Mouse (Mus musculus): ENCODE measurements around the gene Dhx40.

DNA sequence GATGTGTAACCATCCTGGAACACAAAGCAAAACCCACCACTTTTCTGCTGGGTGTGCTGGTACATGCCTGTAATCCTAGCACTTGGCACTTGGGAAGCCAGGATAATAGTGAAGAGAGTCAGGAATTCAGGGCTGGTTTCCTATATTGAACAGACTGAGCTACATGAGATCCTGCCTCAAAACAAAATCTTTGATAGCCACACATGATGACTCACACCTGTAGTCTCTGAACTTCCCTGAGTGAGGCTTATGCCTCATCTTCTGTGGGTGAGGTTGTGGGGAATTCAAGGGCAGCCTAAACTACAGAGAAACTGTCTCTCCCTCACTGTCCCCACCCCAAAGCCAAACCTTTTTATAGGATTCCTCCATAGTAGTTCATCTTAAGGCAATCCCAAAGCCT, 47.2 kb downstream of the Dhx40 start:
- TF ChIP-seq POLR2A (IDR thresholded peaks at IDR 0.05; ENCODE audit: control insufficient read depth, extremely low read depth, insufficient read depth, low read length, poor library complexity) (no peak), CTCF (IDR thresholded peaks at IDR 0.05; ENCODE audit: borderline replicate concordance, control insufficient read depth, extremely low read depth, insufficient read depth, low read length, poor library complexity) (no peak)

All from thymus, adult 2 months (tissue).